Mouse (Mus musculus): ENCODE results near the gene Slc22a2. TPM values are rescaled to one million over a fixed set of nuclear protein-coding genes. Genes with fewer than 3 reads are reported as not detected.

Gene Slc22a2
- polyA plus RNA-seq, 1 experiment from 2014 or later = 55.6 TPM

DNA sequence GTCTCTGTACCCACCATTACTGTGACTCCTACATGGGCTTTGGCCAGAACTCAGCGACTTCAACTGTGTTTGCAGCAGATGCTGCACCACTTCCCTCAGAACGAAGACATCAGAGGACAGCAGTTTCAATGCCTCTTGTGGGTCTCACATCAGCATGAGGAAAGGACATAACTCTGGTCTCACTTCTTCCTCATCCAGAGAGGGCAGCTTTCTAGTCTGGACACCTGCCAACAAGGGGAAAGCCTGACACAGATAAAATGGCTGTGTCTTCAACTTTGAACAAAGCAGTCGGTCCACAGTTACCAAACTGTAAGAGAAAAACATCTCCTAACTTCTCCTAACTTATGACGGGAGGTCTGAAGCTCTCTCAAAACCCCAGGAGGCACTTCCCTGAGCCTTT is 57.2 kb downstream of the Slc22a2 start:
- Histone ChIP-seq H3K4me3 (replicated peaks; ENCODE audit: low read depth, low read length) (no peak overlapping the region), H3K36me3 (ENCODE audit: insufficient read depth, low read length) (no peaks in the 10 kb centered on the region), H3K27me3 (ENCODE audit: insufficient read depth, low read length) (no peaks in the 10 kb centered on the region), H3K9ac (ENCODE audit: low read depth, low read length) (no peak overlapping the region), H3K4me1 (replicated peaks; ENCODE audit: insufficient read depth, low read length) (no peaks in the 10 kb centered on the region), H3K27ac (no peak overlapping the region), H3K4me2 (ENCODE audit: low read length) (no peak overlapping the region), H3K9me3 (replicated peaks; ENCODE audit: low read length) (0 out of 2 replicates have a peak, but pooled peaks cover 3% of the 10 kb centered on the region)
- ATAC-seq (replicated peaks; ENCODE audit: low FRiP score, low read depth) (no peak), DNase-seq (ENCODE audit: low spot score) (no peak)
- TF ChIP-seq CTCF (IDR thresholded peaks at IDR 0.05; ENCODE audit: low read depth) = no peak
- 77% methylated on average over 4 of the region's 4 CpGs for WGBS

GRCm38 (mm10) chr17:12645461-12645860 is 61.5 kb downstream of the Slc22a2 start:
- Histone ChIP-seq H3K4me2 (ENCODE audit: low read length) (no peak overlapping the region), H3K9ac (ENCODE audit: low read depth, low read length) (no peak overlapping the region), H3K9me3 (replicated peaks; ENCODE audit: low read length) (no peaks in the 10 kb centered on the region), H3K4me3 (replicated peaks; ENCODE audit: low read depth, low read length) (no peak overlapping the region), H3K4me1 (replicated peaks; ENCODE audit: insufficient read depth, low read length) (no peaks in the 10 kb centered on the region), H3K27me3 (ENCODE audit: insufficient read depth, low read length) (no peaks in the 10 kb centered on the region), H3K27ac (no peak overlapping the region), H3K36me3 (ENCODE audit: insufficient read depth, low read length) (no peaks in the 10 kb centered on the region)
- WGBS = 84% methylated on average over 5 of the region's 5 CpGs
- TF ChIP-seq CTCF (IDR thresholded peaks at IDR 0.05; ENCODE audit: low read depth) = no peak
- DNase-seq (ENCODE audit: low spot score) (no peak), ATAC-seq (replicated peaks; ENCODE audit: low FRiP score, low read depth) (no peak)

GRCm38 (mm10) chr17:12652604-12653003 is 68.7 kb downstream of the Slc22a2 start:
- DNase-seq (ENCODE audit: low spot score) (no peak), ATAC-seq (replicated peaks; ENCODE audit: low FRiP score, low read depth) (no peak)
- Histone ChIP-seq H3K27me3 (ENCODE audit: insufficient read depth, low read length) (no peaks in the 10 kb centered on the region), H3K27ac (no peak overlapping the region), H3K4me3 (replicated peaks; ENCODE audit: low read depth, low read length) (no peak overlapping the region), H3K36me3 (ENCODE audit: insufficient read depth, low read length) (no peaks in the 10 kb centered on the region), H3K9ac (ENCODE audit: low read depth, low read length) (no peak overlapping the region), H3K4me1 (replicated peaks; ENCODE audit: insufficient read depth, low read length) (no peaks in the 10 kb centered on the region), H3K4me2 (ENCODE audit: low read length) (no peak overlapping the region), H3K9me3 (replicated peaks; ENCODE audit: low read length) (no peaks in the 10 kb centered on the region)
- 90% methylated on average over 11 of the region's 11 CpGs for WGBS
- TF ChIP-seq CTCF (IDR thresholded peaks at IDR 0.05; ENCODE audit: low read depth) = no peak

DNA sequence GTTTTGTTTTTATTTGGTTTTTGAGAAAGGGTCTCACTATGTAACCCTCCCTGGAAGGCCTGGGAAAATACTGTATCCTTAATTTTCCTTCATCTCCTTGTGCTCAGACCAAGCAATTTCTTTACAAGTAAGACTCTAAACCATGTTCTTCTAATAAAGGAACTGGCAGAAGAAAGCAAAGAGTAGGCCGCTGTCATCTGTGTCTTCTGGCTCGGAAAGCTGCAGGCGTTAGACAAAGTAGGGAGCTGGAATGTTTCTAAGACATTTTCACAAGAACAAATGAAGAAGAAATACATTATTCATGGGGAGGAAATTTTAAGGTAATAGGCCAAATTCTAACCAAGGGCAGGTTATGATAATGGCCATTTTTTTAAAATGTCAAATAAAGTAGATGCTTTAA is 70.1 kb downstream of the Slc22a2 start:
- ATAC-seq (replicated peaks; ENCODE audit: low FRiP score, low read depth) (no peak), DNase-seq (ENCODE audit: low spot score) (no peak)
- no peak overlapping the region for H3K27ac ChIP-seq
- no peaks in the 10 kb centered on the region for H3K4me1 ChIP-seq (replicated peaks; ENCODE audit: insufficient read depth, low read length)
- no peak overlapping the region for H3K4me3 ChIP-seq (replicated peaks; ENCODE audit: low read depth, low read length)
- H3K36me3 ChIP-seq (ENCODE audit: insufficient read depth, low read length) = no peaks in the 10 kb centered on the region
- no peaks in the 10 kb centered on the region for H3K9me3 ChIP-seq (replicated peaks; ENCODE audit: low read length)
- H3K27me3 ChIP-seq (ENCODE audit: insufficient read depth, low read length) = no peaks in the 10 kb centered on the region
- H3K9ac ChIP-seq (ENCODE audit: low read depth, low read length) = no peak overlapping the region
- no peak overlapping the region for H3K4me2 ChIP-seq (ENCODE audit: low read length)
- WGBS = 85% methylated on average over 3 of the region's 3 CpGs
- TF ChIP-seq CTCF (IDR thresholded peaks at IDR 0.05; ENCODE audit: low read depth) = no peak

- no peaks in the 10 kb centered on the region for H3K4me1 ChIP-seq (replicated peaks; ENCODE audit: insufficient read depth, low read length)
- no peak overlapping the region for H3K9ac ChIP-seq (ENCODE audit: low read depth, low read length)
- H3K27me3 ChIP-seq (ENCODE audit: insufficient read depth, low read length) = no peaks in the 10 kb centered on the region
- no peaks in the 10 kb centered on the region for H3K9me3 ChIP-seq (replicated peaks; ENCODE audit: low read length)
- no peak for ATAC-seq (replicated peaks; ENCODE audit: low FRiP score, low read depth)
- H3K4me3 ChIP-seq (replicated peaks; ENCODE audit: low read depth, low read length) = no peak overlapping the region
- WGBS = 62% methylated on average over 7 of the region's 7 CpGs
- DNase-seq (ENCODE audit: low spot score) = no peak
- no peak overlapping the region for H3K4me2 ChIP-seq (ENCODE audit: low read length)
- no peaks in the 10 kb centered on the region for H3K36me3 ChIP-seq (ENCODE audit: insufficient read depth, low read length)
- no peak overlapping the region for H3K27ac ChIP-seq
- no peak for TF ChIP-seq CTCF (IDR thresholded peaks at IDR 0.05; ENCODE audit: low read depth)
Observed at GRCm38 (mm10) chr17:12655826-12656225, 71.9 kb downstream of the Slc22a2 start.

GRCm38 (mm10) chr17:12658784-12659183 is 74.9 kb downstream of the Slc22a2 start:
- WGBS = 72% methylated on average over 7 of the region's 7 CpGs
- Histone ChIP-seq H3K9ac (ENCODE audit: low read depth, low read length) (no peak overlapping the region), H3K4me3 (replicated peaks; ENCODE audit: low read depth, low read length) (no peak overlapping the region), H3K27ac (no peak overlapping the region), H3K27me3 (ENCODE audit: insufficient read depth, low read length) (no peaks in the 10 kb centered on the region), H3K4me2 (ENCODE audit: low read length) (no peak overlapping the region), H3K4me1 (replicated peaks; ENCODE audit: insufficient read depth, low read length) (no peaks in the 10 kb centered on the region), H3K36me3 (ENCODE audit: insufficient read depth, low read length) (no peaks in the 10 kb centered on the region), H3K9me3 (replicated peaks; ENCODE audit: low read length) (no peaks in the 10 kb centered on the region)
- ATAC-seq (replicated peaks; ENCODE audit: low FRiP score, low read depth) (no peak), DNase-seq (ENCODE audit: low spot score) (no peak)
- no peak for TF ChIP-seq CTCF (IDR thresholded peaks at IDR 0.05; ENCODE audit: low read depth)

- no peak for ATAC-seq (replicated peaks; ENCODE audit: low FRiP score, low read depth)
- Histone ChIP-seq H3K9ac (ENCODE audit: low read depth, low read length) (no peak overlapping the region), H3K27ac (no peak overlapping the region), H3K27me3 (ENCODE audit: insufficient read depth, low read length) (no peaks in the 10 kb centered on the region), H3K4me2 (ENCODE audit: low read length) (no peak overlapping the region), H3K4me3 (replicated peaks; ENCODE audit: low read depth, low read length) (no peak overlapping the region), H3K36me3 (ENCODE audit: insufficient read depth, low read length) (no peaks in the 10 kb centered on the region), H3K9me3 (replicated peaks; ENCODE audit: low read length) (no peaks in the 10 kb centered on the region), H3K4me1 (replicated peaks; ENCODE audit: insufficient read depth, low read length) (no peaks in the 10 kb centered on the region)
- 89% methylated on average over 10 of the region's 10 CpGs for WGBS
- no peak for TF ChIP-seq CTCF (IDR thresholded peaks at IDR 0.05; ENCODE audit: low read depth)
- no peak for DNase-seq (ENCODE audit: low spot score)
Observed at GRCm38 (mm10) chr17:12659233-12659632, 75.3 kb downstream of the Slc22a2 start.
